Mouse (Mus musculus): Measurements from ENCODE around the gene Hbq1a. TPM values are rescaled to one million over a fixed set of nuclear protein-coding genes. Genes with fewer than 3 reads are reported as not detected.

Hbq1a gene
- polyA plus RNA-seq, 1 experiment from 2014 or later = 1.5 TPM

Other genes with a start within 250 kb of the Hbq1a start
- not detected in 2 replicates for gene Il9r, start 99.8 kb upstream of the Hbq1a start, polyA plus RNA-seq (2015; fragmentation: Nextera tagmentation; extraction: Ambion mirVana)
- 40.4 and 48.3 TPM in 2 replicates for gene Snrnp25, start 94.7 kb upstream of the Hbq1a start, polyA plus RNA-seq (2015; fragmentation: Nextera tagmentation; extraction: Ambion mirVana)
- 21.3 and 23.8 TPM in 2 replicates for gene Rhbdf1, start 77.8 kb upstream of the Hbq1a start, polyA plus RNA-seq (2015; fragmentation: Nextera tagmentation; extraction: Ambion mirVana)
- gene Mpg, start 73.6 kb upstream of the Hbq1a start, polyA plus RNA-seq (2015; fragmentation: Nextera tagmentation; extraction: Ambion mirVana) = 41.2 and 44.1 TPM in 2 replicates
- gene Nprl3, start 32.4 kb upstream of the Hbq1a start, polyA plus RNA-seq (2015; fragmentation: Nextera tagmentation; extraction: Ambion mirVana) = 46.4 and 48.4 TPM in 2 replicates
- gene Hba-x, start 23.7 kb upstream of the Hbq1a start, polyA plus RNA-seq (2015; fragmentation: Nextera tagmentation; extraction: Ambion mirVana) = 32.4 and 44.1 TPM in 2 replicates
- gene Hba-a1, start 16.6 kb upstream of the Hbq1a start, polyA plus RNA-seq (2015; fragmentation: Nextera tagmentation; extraction: Ambion mirVana) = 2,454 and 3,091 TPM in 2 replicates
- 0.83 and 1.3 TPM in 2 replicates for gene Hbq1b, start 13.1 kb upstream of the Hbq1a start, polyA plus RNA-seq (2015; fragmentation: Nextera tagmentation; extraction: Ambion mirVana)
- 6,359 and 8,071 TPM in 2 replicates for gene Hba-a2, start 3.6 kb upstream of the Hbq1a start, polyA plus RNA-seq (2015; fragmentation: Nextera tagmentation; extraction: Ambion mirVana)
- 26.1 and 27.0 TPM in 2 replicates for gene Sh3pxd2b, start 47.8 kb downstream of the Hbq1a start, polyA plus RNA-seq (2015; fragmentation: Nextera tagmentation; extraction: Ambion mirVana)
- gene Ubtd2, start 155.3 kb downstream of the Hbq1a start, polyA plus RNA-seq (2015; fragmentation: Nextera tagmentation; extraction: Ambion mirVana) = 48.7 and 49.4 TPM in 2 replicates
- gene Efcab9, start 232.0 kb downstream of the Hbq1a start, polyA plus RNA-seq (2015; fragmentation: Nextera tagmentation; extraction: Ambion mirVana) = 0.46 TPM in 1 of 2 replicates, not detected in the other
- 2.0 and 2.3 TPM in 2 replicates for gene Stk10, start 233.2 kb downstream of the Hbq1a start, polyA plus RNA-seq (2015; fragmentation: Nextera tagmentation; extraction: Ambion mirVana)